Mouse (Mus musculus): ENCODE data around the gene Rhot2. TPM values are rescaled to one million over a fixed set of nuclear protein-coding genes. Genes with fewer than 3 reads are reported as not detected.

Rhot2 gene
- total and polyA plus RNA-seq, 3 experiments, result 16.2 to 33.8 (median 17.3) TPM

DNA sequence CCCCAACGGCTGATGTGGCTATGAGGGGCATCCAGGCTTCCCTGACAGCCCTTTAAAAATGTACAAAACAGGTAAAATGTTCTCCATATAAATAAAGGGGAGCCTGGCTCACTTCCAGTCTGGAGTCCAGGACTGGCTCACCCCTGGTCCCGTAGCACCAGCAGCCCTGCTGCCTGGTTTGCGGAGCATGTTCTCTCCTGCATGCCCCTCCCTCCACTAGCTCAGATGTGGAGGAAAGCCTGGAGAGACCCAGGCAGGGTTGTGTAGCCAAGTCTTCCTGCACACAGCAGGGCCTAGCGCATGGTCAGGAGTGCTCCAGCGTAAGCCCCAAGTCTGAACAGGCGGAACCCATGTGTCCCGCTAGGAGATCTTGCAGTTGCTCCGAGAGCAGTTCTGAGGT, 38.6 kb upstream of the Rhot2 start:
- Histone ChIP-seq H3K27ac (ENCODE audit: insufficient read depth, low read depth) (no peak overlapping the region), H3K79me2 (replicated peaks; ENCODE audit: control insufficient read depth, extremely low read depth, insufficient read depth, poor library complexity, severe bottlenecking) (no peaks in the 10 kb centered on the region), H3K4me1 (ENCODE audit: control insufficient read depth in 1 of 2, insufficient read depth in 2 of 2) (peaks cover 0 to 5% of the 10 kb centered on the region in 2 experiments; a peak in 1 of 4 replicates), H3K27me3 (replicated peaks) (no peaks in the 10 kb centered on the region), H3K4me2 (ENCODE audit: insufficient read depth, low read depth, poor library complexity, severe bottlenecking) (no peak overlapping the region), H3K9me3 (replicated peaks; ENCODE audit: low read length) (no peaks in the 10 kb centered on the region), H3K9ac (ENCODE audit: insufficient read depth, low read depth) (no peak overlapping the region), H3K4me3 (replicated peaks in 1 of 3; ENCODE audit: low read depth in 2 of 3, low read length in 2 of 3, poor library complexity in 1 of 3) (no peak overlapping the region), H3K36me3 (replicated peaks in 1 of 2; ENCODE audit: control insufficient read depth in 1 of 2, insufficient read depth in 1 of 2, low read length in 1 of 2) (peaks cover 61 to 98% of the 10 kb centered on the region in 2 experiments)
- no peak for TF ChIP-seq ELF1 (IDR thresholded peaks at IDR 0.05; ENCODE audit: low read depth, low read length)
- TF ChIP-seq CHD1 (IDR thresholded peaks at IDR 0.05; ENCODE audit: low read depth, low read length), result no peak
- no peak for TF ChIP-seq PAX5 (IDR thresholded peaks at IDR 0.05; ENCODE audit: low read length)
- no peak for TF ChIP-seq RAD21 (IDR thresholded peaks at IDR 0.05; ENCODE audit: low read depth, low read length)
- no peak for TF ChIP-seq MAFK (IDR thresholded peaks at IDR 0.05; ENCODE audit: insufficient replicate concordance, low read length)
- TF ChIP-seq POLR2AphosphoS2 (IDR thresholded peaks at IDR 0.05; ENCODE audit: low read depth, low read length), result no peak
- no peak for TF ChIP-seq POLR2A (IDR thresholded peaks at IDR 0.05; ENCODE audit: low read depth, low read length)
- TF ChIP-seq GABPA (IDR thresholded peaks at IDR 0.05; ENCODE audit: insufficient replicate concordance, low read depth, low read length), result no peak
- TF ChIP-seq SMC3 (IDR thresholded peaks at IDR 0.05; ENCODE audit: low read depth, low read length), result no peak
- no peak for TF ChIP-seq UBTF (IDR thresholded peaks at IDR 0.05; ENCODE audit: low read depth, low read length)
- no peak for TF ChIP-seq ETS1 (conservative IDR thresholded peaks at IDR 0.05; ENCODE audit: low read depth, low read length)
- TF ChIP-seq TBP (conservative IDR thresholded peaks at IDR 0.05; ENCODE audit: low read depth, low read length), result no peak
- in situ Hi-C loops (cut with MboI; ENCODE audit: low pct_ligation_motif_present, low pct_unique_long_range_greater_than_20kb, low sequenced_read_pairs), result loop anchor here (5.0 kb wide), 3 partner anchors 34 to 209 kb away; partner anchors contain the start of genes Decr2 and Rab40c
- no peak for DNase-seq (ENCODE audit: extremely low read depth)
- dilution Hi-C loops (cut with MboI; ENCODE audit: extremely low pct_ligation_motif_present, extremely low pct_unique_long_range_greater_than_20kb, low sequenced_read_pairs), result no loop called here

DNA sequence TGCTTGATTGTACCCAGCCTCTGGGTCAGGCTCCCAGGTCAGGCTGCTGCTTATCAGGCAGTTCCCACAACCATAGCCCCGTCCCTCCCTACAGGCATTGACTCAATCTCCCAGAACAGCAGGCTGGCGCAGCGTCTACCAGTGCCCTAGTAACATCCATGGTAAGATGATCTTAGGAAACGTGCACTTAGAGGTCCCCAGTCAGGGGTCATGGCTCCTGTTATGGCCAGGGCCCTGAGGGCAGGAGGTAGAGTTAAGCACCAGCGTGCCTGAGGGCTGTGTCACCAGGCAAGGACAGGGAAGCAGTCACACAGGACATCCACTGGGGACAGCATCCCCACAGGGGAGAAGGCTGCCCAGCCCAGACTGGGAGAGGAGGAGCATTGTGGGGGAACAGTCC, 37.7 kb upstream of the Rhot2 start:
- dilution Hi-C loops (cut with MboI; ENCODE audit: extremely low pct_ligation_motif_present, extremely low pct_unique_long_range_greater_than_20kb, low sequenced_read_pairs), result no loop called here
- Histone ChIP-seq H3K27me3 (replicated peaks) (no peaks in the 10 kb centered on the region), H3K79me2 (replicated peaks; ENCODE audit: control insufficient read depth, extremely low read depth, insufficient read depth, poor library complexity, severe bottlenecking) (no peaks in the 10 kb centered on the region), H3K9me3 (replicated peaks; ENCODE audit: low read length) (no peaks in the 10 kb centered on the region), H3K9ac (ENCODE audit: insufficient read depth, low read depth) (no peak overlapping the region), H3K27ac (ENCODE audit: insufficient read depth, low read depth) (no peak overlapping the region), H3K4me2 (ENCODE audit: insufficient read depth, low read depth, poor library complexity, severe bottlenecking) (no peak overlapping the region), H3K4me1 (ENCODE audit: control insufficient read depth in 1 of 2, insufficient read depth in 2 of 2) (peaks cover 0 to 5% of the 10 kb centered on the region in 2 experiments; a peak in 1 of 4 replicates), H3K36me3 (replicated peaks in 1 of 2; ENCODE audit: control insufficient read depth in 1 of 2, insufficient read depth in 1 of 2, low read length in 1 of 2) (peaks cover 61 to 97% of the 10 kb centered on the region in 2 experiments), H3K4me3 (replicated peaks in 1 of 3; ENCODE audit: low read depth in 2 of 3, low read length in 2 of 3, poor library complexity in 1 of 3) (no peak overlapping the region)
- DNase-seq (ENCODE audit: extremely low read depth), result no peak
- TF ChIP-seq POLR2A (IDR thresholded peaks at IDR 0.05; ENCODE audit: low read depth, low read length), result 0 out of 2 replicates have a peak, but pooled peaks have one; percentile 24
- no peak for TF ChIP-seq NELFE (IDR thresholded peaks at IDR 0.05; ENCODE audit: low read depth, low read length)
- no peak for TF ChIP-seq JUN (IDR thresholded peaks at IDR 0.05; ENCODE audit: insufficient read depth, low read depth, low read length)
- no peak for TF ChIP-seq NRF1 (IDR thresholded peaks at IDR 0.05; ENCODE audit: low read depth, low read length)
- 0 out of 2 replicates have a peak, but pooled peaks have one; percentile 29 for TF ChIP-seq ZMIZ1 (IDR thresholded peaks at IDR 0.05; ENCODE audit: low read depth, low read length)
- no peak for TF ChIP-seq ZC3H11A (IDR thresholded peaks at IDR 0.05; ENCODE audit: low read depth, low read length)
- 0 out of 2 replicates have a peak, but pooled peaks have one; percentile 27 for TF ChIP-seq POLR2AphosphoS2 (IDR thresholded peaks at IDR 0.05; ENCODE audit: low read depth, low read length)
- TF ChIP-seq USF1 (IDR thresholded peaks at IDR 0.05; ENCODE audit: low read depth, low read length), result no peak
- TF ChIP-seq BHLHE40 (IDR thresholded peaks at IDR 0.05; ENCODE audit: low read depth, low read length), result no peak
- TF ChIP-seq ELF1 (IDR thresholded peaks at IDR 0.05; ENCODE audit: low read depth, low read length), result no peak
- TF ChIP-seq TBP (conservative IDR thresholded peaks at IDR 0.05; ENCODE audit: low read depth, low read length), result no peak
- no peak for TF ChIP-seq ZNF384 (IDR thresholded peaks at IDR 0.05; ENCODE audit: low read depth, low read length)
- in situ Hi-C loops (cut with MboI; ENCODE audit: low pct_ligation_motif_present, low pct_unique_long_range_greater_than_20kb, low sequenced_read_pairs), result loop anchor here (5.0 kb wide), 3 partner anchors 35 to 210 kb away; partner anchors contain the start of genes Decr2 and Rab40c
